Mouse (Mus musculus): ENCODE measurements around the gene Naip5. TPM values are rescaled to one million over a fixed set of nuclear protein-coding genes. Genes with fewer than 3 reads are reported as not detected.
"Not testable (repeated sequence)": the region's sequence is repeated elsewhere in the genome, so short reads cannot be mapped to it uniquely, and the experiment has no call there.

Gene Naip5
- polyA plus RNA-seq (2012; ENCODE audit: insufficient read depth, insufficient read length, missing spikeins) = 0.33 TPM in 1 of 2 replicates, not detected in the other

DNA sequence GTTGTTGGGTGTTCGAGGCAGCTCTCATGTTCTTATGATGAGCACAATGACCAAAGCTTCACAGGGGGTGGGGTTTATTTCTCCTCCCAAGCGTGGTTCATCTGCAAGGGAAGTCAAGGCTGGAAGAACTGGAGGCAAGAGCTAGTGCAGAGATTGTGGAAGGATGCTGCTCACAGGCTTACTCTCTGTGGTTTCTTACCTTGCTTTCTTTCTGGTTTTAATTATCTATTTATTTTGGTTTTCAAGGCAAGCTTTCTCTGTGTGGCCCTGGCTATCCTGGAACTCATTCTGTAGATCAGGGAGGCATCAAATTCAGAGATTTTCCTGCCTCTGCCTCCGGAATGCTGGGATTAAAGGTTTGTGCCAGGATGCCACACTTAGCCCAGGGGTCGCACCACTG lies at the start of gene Naip5:
TSS of gene Naip5 (minus strand) at position 101 of the 400 bp plus-strand sequence.
- H3K27ac ChIP-seq (replicated peaks; ENCODE audit: low read depth, low read length); H3K4me1 ChIP-seq (ENCODE audit: control insufficient read depth, insufficient read depth, insufficient read length, low read length): not testable (repeated sequence)
- H3K4me3 ChIP-seq (ENCODE audit: insufficient read depth, low read depth, low read length) = peak within 1 kb of the TSS; percentile 34

- H3K4me1 ChIP-seq (ENCODE audit: control insufficient read depth, insufficient read depth, insufficient read length, low read length) = no peaks in the 10 kb centered on the region
- H3K4me3 ChIP-seq (ENCODE audit: insufficient read depth, low read depth, low read length) = no peak overlapping the region
- no peak overlapping the region for H3K27ac ChIP-seq (replicated peaks; ENCODE audit: low read depth, low read length)
Measured at GRCm38 (mm10) chr13:100284611-100285010, 38.5 kb upstream of the Naip5 start.

DNA sequence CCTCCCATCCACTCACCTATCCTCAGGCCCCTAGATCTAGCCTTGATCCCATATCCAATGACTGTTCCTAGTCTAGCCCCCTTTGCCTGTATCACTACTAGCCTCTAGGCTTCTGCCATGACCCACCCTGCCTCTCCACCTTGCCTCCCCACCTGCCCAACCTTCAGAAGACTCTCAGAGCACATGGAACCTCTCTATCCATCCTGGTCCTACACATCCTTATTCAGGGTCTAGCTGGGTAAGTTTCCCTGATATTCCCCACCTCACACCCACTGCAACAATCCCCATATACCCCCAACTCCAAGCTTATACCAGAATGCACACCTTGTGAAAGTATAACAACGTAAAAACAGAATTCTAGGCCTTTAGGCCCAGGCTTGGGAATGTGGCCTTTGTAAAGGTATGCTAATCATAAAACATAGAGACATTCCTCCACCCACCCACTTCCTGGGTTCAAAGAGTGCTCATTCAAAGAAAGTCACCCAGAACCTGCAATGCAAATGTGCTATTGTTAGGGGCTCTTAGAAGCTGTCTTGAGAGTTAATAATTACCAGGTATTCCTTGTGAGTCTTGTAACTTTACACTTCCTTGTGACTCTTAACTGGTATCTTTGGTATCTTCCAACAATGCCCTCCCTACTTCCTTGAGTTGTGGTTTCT lies 25.5 kb upstream of the Naip5 start:
- not testable (repeated sequence) for H3K4me1 ChIP-seq (ENCODE audit: control insufficient read depth, insufficient read depth, insufficient read length, low read length); H3K4me3 ChIP-seq (ENCODE audit: insufficient read depth, low read depth, low read length); H3K27ac ChIP-seq (replicated peaks; ENCODE audit: low read depth, low read length)

GRCm38 (mm10) chr13:100256996-100257395 lies 10.9 kb upstream of the Naip5 start:
- not testable (repeated sequence) for H3K27ac ChIP-seq (replicated peaks; ENCODE audit: low read depth, low read length); H3K4me1 ChIP-seq (ENCODE audit: control insufficient read depth, insufficient read depth, insufficient read length, low read length); H3K4me3 ChIP-seq (ENCODE audit: insufficient read depth, low read depth, low read length)

- not testable (repeated sequence) for H3K4me1 ChIP-seq (ENCODE audit: control insufficient read depth, insufficient read depth, insufficient read length, low read length); H3K4me3 ChIP-seq (ENCODE audit: insufficient read depth, low read depth, low read length); H3K27ac ChIP-seq (replicated peaks; ENCODE audit: low read depth, low read length)
Measured at GRCm38 (mm10) chr13:100255925-100256324, 9.8 kb upstream of the Naip5 start.

DNA sequence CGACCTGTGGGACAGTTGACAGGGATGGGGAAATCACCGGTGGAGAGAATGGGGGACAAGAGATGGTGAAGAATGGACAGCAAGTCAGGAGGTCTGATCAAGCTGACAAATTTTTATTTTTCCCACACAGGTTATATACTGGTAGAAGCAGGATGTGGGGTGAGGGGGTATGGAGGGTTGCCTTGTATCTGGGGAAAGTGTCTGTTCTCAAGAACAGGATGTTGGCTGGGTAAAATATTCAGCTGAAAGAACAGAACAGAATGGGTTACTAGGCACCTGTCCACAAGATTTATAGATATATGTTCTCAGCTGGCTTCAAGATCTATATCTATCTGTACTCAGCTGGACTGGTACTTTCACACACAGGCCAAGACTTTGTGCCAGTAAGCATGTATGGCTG lies 5.8 kb upstream of the Naip5 start:
- not testable (repeated sequence) for H3K4me1 ChIP-seq (ENCODE audit: control insufficient read depth, insufficient read depth, insufficient read length, low read length); H3K27ac ChIP-seq (replicated peaks; ENCODE audit: low read depth, low read length); H3K4me3 ChIP-seq (ENCODE audit: insufficient read depth, low read depth, low read length)

DNA sequence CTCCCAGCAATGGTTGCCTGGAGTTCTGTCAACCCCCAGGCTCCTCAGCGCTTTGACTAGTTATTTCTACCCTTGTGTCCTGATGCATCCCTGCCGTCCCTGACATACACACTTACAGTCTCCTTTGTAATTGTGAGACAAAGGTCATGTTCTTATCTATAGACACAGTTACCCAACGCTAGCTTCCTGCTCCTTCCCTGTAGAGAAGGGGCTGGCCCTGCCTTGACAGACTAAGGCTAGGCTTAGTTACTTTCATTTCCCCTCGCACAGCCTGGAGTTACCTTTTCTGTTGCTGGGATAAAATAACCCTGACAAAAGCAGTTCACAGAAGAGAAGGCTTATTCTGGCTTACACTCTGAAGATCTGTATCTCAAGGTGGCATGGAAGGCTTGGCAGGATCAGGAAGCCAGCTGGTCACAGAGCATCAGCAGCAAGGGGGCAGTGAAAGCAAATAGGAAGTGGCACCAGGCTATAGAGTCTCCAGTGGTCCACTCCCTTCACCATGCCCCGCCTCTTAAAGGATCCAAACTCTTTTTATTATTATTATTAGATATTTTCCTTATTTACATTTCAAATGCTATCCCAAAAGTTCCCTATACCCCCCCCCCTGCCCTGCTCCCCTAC lies 885 bp upstream of the Naip5 start:
- H3K27ac ChIP-seq (replicated peaks; ENCODE audit: low read depth, low read length); H3K4me1 ChIP-seq (ENCODE audit: control insufficient read depth, insufficient read depth, insufficient read length, low read length): not testable (repeated sequence)
- H3K4me3 ChIP-seq (ENCODE audit: insufficient read depth, low read depth, low read length) = peak overlapping the region; percentile 34

DNA sequence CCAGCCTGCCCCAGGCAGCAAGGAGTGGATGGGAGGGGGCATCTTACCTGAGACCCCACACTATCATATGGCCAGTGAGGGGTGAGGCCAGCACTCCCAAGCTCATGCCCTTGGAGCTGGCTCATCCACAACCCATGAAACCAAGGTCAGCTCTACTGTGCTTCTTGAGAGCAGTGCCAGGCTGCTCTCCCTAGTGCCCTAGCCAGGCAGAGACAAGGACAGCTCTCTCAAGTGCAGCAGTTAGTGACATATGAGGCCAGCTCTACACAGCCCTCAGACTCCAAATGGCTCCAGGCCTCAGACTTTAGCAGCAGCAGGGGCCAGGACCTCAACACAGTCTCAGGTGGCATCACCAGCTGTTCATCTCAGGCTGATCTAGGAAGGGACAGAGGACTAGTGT lies 2.4 kb downstream of the Naip5 start:
- H3K4me3 ChIP-seq (ENCODE audit: insufficient read depth, low read depth, low read length) = no peak overlapping the region
- no peaks in the 10 kb centered on the region for H3K4me1 ChIP-seq (ENCODE audit: control insufficient read depth, insufficient read depth, insufficient read length, low read length)
- no peak overlapping the region for H3K27ac ChIP-seq (replicated peaks; ENCODE audit: low read depth, low read length)

DNA sequence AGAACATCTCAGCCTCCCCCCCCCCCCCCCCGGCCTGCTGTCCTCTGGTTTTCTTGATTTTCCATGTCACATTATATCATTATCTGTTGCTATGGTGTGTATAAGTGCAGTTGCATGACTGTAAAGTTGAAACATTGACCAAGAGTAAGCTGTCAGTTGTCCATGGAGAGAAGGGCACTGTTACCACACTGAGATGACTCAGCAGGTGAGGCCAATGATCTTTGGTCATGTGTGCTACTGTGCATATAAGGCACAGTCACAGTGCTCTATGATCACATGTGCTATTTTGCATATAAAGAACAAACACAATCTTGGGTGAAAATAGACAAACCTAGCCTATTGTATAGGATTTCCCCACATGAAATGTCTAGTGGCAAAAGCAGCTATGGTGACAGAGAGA lies 32.4 kb downstream of the Naip5 start:
- H3K4me3 ChIP-seq (ENCODE audit: insufficient read depth, low read depth, low read length); H3K27ac ChIP-seq (replicated peaks; ENCODE audit: low read depth, low read length); H3K4me1 ChIP-seq (ENCODE audit: control insufficient read depth, insufficient read depth, insufficient read length, low read length): not testable (repeated sequence)

DNA sequence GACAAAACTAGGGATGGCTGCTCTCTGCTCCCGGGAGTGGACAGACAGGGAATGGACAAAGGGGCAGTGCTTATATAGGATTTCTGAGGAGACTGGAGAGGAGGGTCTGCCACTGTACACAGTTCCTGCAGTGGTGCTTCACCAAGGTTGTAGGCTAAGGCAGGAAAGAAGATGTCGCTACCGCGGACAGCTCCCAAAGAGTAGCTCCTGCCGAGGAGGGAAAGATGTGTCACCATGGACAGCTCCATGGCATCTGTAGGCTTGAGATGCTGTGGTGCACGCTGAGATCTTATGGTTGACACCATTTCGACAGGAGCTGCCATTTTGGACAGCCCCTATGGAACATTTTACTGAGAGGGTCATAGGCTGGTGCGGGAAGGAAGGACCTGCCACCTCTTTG lies 35.6 kb downstream of the Naip5 start:
- H3K4me3 ChIP-seq (ENCODE audit: insufficient read depth, low read depth, low read length) = no peak overlapping the region

DNA sequence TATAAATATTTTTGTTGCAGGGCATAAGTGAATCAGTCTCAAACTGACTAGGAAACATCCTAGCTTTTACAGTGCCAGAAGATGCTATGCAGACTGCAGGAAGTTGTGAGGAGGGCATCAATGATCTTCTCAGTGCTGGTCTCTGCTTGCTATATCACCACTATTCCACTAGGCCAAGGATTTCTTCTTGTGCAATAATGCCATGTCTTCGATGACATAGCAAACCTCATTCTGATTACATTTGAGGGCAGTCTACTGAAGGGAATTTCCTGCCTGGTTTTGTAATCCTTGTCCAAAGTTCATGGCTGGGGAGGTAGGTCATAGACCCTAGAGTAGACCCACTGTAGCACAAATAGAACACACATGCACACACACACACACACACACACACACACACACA lies 42.8 kb downstream of the Naip5 start:
- Histone ChIP-seq H3K4me1 (ENCODE audit: control insufficient read depth, insufficient read depth, insufficient read length, low read length) (no peaks in the 10 kb centered on the region), H3K27ac (replicated peaks; ENCODE audit: low read depth, low read length) (no peak overlapping the region), H3K4me3 (ENCODE audit: insufficient read depth, low read depth, low read length) (no peak overlapping the region)

More for the DNA sequence above, 35.6 kb downstream of the Naip5 start:
- Histone ChIP-seq H3K4me1 (ENCODE audit: control insufficient read depth, insufficient read depth, insufficient read length, low read length) (no peaks in the 10 kb centered on the region), H3K27ac (replicated peaks; ENCODE audit: low read depth, low read length) (no peak overlapping the region)

DNA sequence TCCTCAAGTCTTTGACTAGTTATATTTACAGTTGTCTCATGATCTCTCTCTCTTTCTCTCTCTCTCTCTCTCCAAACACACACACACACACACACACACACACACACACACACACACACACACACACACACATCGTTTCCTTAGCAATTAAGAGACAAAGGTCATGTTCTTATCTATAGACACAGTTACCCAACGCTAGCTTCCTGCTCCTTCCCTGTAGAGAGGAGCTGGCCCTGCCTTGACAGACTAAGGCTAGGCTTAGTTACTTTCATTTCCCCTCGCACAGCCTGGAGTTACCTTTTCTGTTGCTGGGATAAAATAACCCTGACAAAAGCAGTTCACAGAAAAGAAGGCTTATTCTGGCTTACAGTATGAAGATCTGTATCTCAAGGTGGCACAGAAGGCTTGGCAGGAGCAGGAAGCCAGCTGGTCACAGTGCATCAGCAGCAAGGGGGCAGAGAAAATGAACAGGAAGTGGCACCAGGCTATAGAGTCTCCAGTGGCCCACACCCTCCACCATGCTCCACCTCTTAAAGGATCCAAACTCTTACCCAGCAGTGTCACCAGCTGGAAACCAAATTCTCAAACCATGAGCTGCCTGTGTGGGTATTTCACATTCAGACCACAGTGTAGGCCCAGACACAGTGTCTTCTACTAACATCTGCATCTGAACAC lies 44.3 kb downstream of the Naip5 start, which contains the start of gene Naip2:
TSS of gene Naip2 (minus strand) at position 434 of the 675 bp plus-strand sequence.
- Histone ChIP-seq H3K4me3 (ENCODE audit: insufficient read depth, low read depth, low read length) (peak within 1 kb of the TSS; percentile 51), H3K27ac (replicated peaks; ENCODE audit: low read depth, low read length) (peak within 1 kb of the TSS; percentile 68)
- H3K4me1 ChIP-seq (ENCODE audit: control insufficient read depth, insufficient read depth, insufficient read length, low read length) = not testable (repeated sequence)

DNA sequence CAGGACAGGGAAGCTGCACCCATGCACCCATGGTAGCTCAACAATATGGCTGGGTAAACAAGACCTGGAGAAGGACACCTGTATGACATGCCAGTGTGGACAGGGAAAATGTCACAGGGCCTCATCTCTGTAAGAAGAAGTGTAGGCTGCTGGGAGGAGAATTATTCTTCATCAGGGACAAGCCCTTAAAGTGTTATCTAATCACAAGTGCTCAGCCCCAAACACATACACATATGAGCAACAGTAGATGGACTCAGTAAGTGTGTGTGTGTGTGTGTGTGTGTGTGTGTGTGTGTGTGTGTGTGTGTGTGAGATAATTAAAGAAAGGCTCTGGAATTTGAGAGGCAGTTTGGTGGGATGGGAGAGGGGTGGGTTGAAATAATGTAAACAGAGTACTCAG lies 45.3 kb downstream of the Naip5 start:
- Histone ChIP-seq H3K4me1 (ENCODE audit: control insufficient read depth, insufficient read depth, insufficient read length, low read length) (no peaks in the 10 kb centered on the region), H3K4me3 (ENCODE audit: insufficient read depth, low read depth, low read length) (peak overlapping the region; percentile 3; the same call in 1 of the 2 replicates), H3K27ac (replicated peaks; ENCODE audit: low read depth, low read length) (no peak overlapping the region)

- H3K27ac ChIP-seq (replicated peaks; ENCODE audit: low read depth, low read length) = no peak overlapping the region
- no peak overlapping the region for H3K4me3 ChIP-seq (ENCODE audit: insufficient read depth, low read depth, low read length)
- no peaks in the 10 kb centered on the region for H3K4me1 ChIP-seq (ENCODE audit: control insufficient read depth, insufficient read depth, insufficient read length, low read length)
Measured at GRCm38 (mm10) chr13:100195421-100195820, 50.7 kb downstream of the Naip5 start.

GRCm38 (mm10) chr13:100183111-100183510 lies 63.0 kb downstream of the Naip5 start:
- H3K27ac ChIP-seq (replicated peaks; ENCODE audit: low read depth, low read length); H3K4me1 ChIP-seq (ENCODE audit: control insufficient read depth, insufficient read depth, insufficient read length, low read length); H3K4me3 ChIP-seq (ENCODE audit: insufficient read depth, low read depth, low read length): not testable (repeated sequence)

DNA sequence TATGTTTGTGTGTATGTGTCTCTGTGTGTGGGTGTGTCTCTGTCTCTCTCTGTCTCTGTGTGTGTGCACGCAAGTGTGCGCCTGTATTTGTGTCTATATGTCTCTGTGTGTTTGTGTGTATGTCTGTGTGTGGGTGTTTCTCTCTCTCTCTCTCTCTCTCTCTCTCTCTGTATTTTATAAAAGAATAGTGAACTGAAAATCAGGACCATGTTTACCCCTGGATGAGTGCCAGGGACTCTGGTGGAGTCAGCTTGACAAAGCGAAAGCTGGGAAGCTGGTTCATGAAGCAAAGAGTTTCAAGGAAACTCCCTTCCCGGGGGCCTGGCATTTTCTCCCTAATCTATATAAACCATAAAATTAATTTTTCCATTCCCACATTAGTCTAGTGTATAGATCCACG lies 71.8 kb downstream of the Naip5 start:
- not testable (repeated sequence) for H3K27ac ChIP-seq (replicated peaks; ENCODE audit: low read depth, low read length); H3K4me1 ChIP-seq (ENCODE audit: control insufficient read depth, insufficient read depth, insufficient read length, low read length); H3K4me3 ChIP-seq (ENCODE audit: insufficient read depth, low read depth, low read length)
